Mouse (Mus musculus) small intestine, adult 2 months (tissue): ENCODE results near the gene Supt20. TPM values are rescaled to one million over a fixed set of nuclear protein-coding genes. Genes with fewer than 3 reads are reported as not detected.
"Not testable (repeated sequence)": the region's sequence is repeated elsewhere in the genome, so short reads cannot be mapped to it uniquely, and the experiment has no call there.

Experiments used
- H3K27ac ChIP-seq: fragments of 200-500 bp; 2 replicates; pipeline ENCODE4 v1.5.1; 2012; ENCODE audit warnings: low read depth, low read length, control low read depth, inconsistent platforms; ENCODE audit not compliant: insufficient read depth
- H3K27me3 ChIP-seq: fragments of 200-500 bp; 2 replicates; pipeline ENCODE4 v1.6.1; 2012; ENCODE audit warnings: mild to moderate bottlenecking, moderate library complexity, low read length, inconsistent platforms; ENCODE audit not compliant: control insufficient read depth, insufficient read depth
- H3K36me3 ChIP-seq: fragments of 200-500 bp; 2 replicates; pipeline ENCODE4 v1.6.1; 2012; ENCODE audit warnings: mild to moderate bottlenecking, low read length, control low read depth, inconsistent platforms; ENCODE audit not compliant: control insufficient read depth, insufficient read depth
- H3K4me1 ChIP-seq: fragments of 200-500 bp; 2 replicates; pipeline ENCODE4 v1.6.1; 2012; ENCODE audit warnings: low read length, inconsistent platforms, mixed read lengths; ENCODE audit not compliant: control insufficient read depth, insufficient read depth, insufficient read length
- H3K4me3 ChIP-seq: fragments of 200-500 bp; 2 replicates; pipeline ENCODE4 v1.5.1; 2012; ENCODE audit warnings: low read depth, mild to moderate bottlenecking, control low read depth, inconsistent platforms, low read length, moderate library complexity
- CTCF ChIP-seq: fragments of 200-500 bp; IDR thresholded peaks from 2 replicates; pipeline ENCODE4 v1.5.1; 2012; ENCODE audit warnings: low read depth, mild to moderate bottlenecking, control low read depth, inconsistent platforms, low read length, moderate library complexity, mixed read lengths; ENCODE audit not compliant: insufficient replicate concordance, insufficient read length; ENCODE audit errors: extremely low read depth
- POLR2A ChIP-seq: fragments of 200-500 bp; IDR thresholded peaks from 2 replicates; pipeline ENCODE4 v1.6.1; 2012; ENCODE audit warnings: low read depth, mild to moderate bottlenecking, control low read depth, inconsistent platforms, low read length, moderate library complexity
- WGBS: fragments of 180-500 bp; shearing (Covaris S2); methylation state at CpG from one replicate; pipeline ENCODE4 v1.1.7; 2018; 5-methylcytosine and 5-hydroxymethylcytosine counted together
- polyA plus RNA-seq: library from polyadenylated mRNA; depleted of rRNA; stranded (reverse); fragments of >200 nt; gene quantifications from 2 replicates; pipeline ENCODE4 v1.2.3, GENCODE M21; 2012

Supt20 gene
- polyA plus RNA-seq, 1 experiment = 31.3 TPM

DNA sequence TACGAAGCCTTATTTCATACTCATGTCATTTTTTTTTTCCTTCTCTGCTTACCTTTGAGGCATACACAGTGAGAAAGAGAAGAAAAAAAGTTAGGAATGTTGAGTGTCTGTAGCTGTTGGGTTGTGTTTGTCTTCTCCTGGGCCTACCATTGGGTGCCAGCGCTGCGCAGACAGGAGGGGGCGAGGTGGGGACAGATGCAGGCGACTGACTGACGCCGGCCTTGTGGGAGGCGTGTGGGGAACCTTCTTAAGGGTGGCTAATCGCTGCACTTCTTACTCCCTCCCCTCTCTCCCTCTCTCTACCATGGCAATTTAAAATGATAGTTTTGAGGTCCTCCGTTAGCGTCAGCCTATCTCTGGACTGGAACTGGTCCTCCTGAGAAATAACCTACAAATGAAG is 63.5 kb downstream of the Supt20 start:
- H3K4me1 ChIP-seq = peaks cover 3% of the 10 kb centered on the region
- H3K27ac ChIP-seq = peak overlapping the region; percentile 32; the same call in 1 of the 2 replicates
- no peaks in the 10 kb centered on the region; the same call in none of the 2 replicates for H3K27me3 ChIP-seq
- H3K36me3 ChIP-seq = no peaks in the 10 kb centered on the region
- H3K4me3 ChIP-seq = peak overlapping the region; percentile 71
- TF ChIP-seq POLR2A (no peak), CTCF (no peak)
- WGBS = under 1% methylated on average over 11 of the region's 11 CpGs

DNA sequence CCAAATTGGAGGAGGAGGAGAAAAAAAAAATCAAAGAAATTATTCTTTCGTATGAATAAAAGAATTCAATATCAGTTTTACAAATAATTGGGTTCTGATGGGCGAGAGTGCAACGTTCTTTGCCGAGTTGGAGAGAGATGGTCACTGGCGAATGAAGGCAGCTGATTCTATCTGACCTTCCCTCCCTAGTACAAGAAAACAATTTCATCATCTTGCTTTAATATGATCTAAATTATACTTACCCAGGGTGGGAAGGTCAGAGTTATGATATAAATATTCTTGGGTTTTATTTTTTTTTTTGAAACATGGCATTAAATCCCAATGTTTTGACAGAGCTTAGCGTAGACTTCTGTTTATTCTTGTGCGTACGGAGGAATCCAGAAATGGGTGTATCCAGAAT is 64.8 kb downstream of the Supt20 start:
- no peak for TF ChIP-seq POLR2A
- TF ChIP-seq CTCF = no peak
- WGBS = 73% methylated on average over 8 of the region's 8 CpGs

DNA sequence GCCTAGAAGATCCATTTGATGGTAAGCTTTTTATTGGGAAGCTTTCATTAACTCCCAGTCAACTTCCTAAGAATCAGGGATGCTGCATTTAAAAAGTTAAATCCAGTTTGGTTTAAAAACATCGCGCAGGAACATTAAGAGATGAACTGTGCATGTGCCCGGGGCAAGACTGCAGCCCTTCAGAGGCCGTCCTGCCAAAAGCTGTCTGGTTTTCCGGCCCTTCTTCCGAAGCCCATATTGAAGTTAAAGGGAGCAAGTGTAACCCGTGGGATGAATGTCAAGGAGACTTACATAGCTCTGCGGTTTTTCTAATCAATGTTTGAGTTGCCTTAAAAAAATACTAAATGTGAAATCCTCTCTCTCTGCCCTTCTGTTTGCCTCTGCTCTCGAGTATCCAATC is 66.6 kb downstream of the Supt20 start:
- H3K36me3 ChIP-seq = no peaks in the 10 kb centered on the region
- TF ChIP-seq POLR2A = no peak
- no peak for TF ChIP-seq CTCF
- H3K27me3 ChIP-seq = no peaks in the 10 kb centered on the region; the same call in none of the 2 replicates
- 76% methylated on average over 9 of the region's 9 CpGs for WGBS
- H3K4me1 ChIP-seq = peaks cover 3% of the 10 kb centered on the region
- no peak overlapping the region for H3K27ac ChIP-seq
- H3K4me3 ChIP-seq = no peak overlapping the region

More for the DNA sequence above, 64.8 kb downstream of the Supt20 start:
- Histone ChIP-seq H3K4me3 (no peak overlapping the region), H3K27me3 (no peaks in the 10 kb centered on the region; the same call in none of the 2 replicates), H3K36me3 (no peaks in the 10 kb centered on the region), H3K4me1 (peaks cover 3% of the 10 kb centered on the region), H3K27ac (no peak overlapping the region)

DNA sequence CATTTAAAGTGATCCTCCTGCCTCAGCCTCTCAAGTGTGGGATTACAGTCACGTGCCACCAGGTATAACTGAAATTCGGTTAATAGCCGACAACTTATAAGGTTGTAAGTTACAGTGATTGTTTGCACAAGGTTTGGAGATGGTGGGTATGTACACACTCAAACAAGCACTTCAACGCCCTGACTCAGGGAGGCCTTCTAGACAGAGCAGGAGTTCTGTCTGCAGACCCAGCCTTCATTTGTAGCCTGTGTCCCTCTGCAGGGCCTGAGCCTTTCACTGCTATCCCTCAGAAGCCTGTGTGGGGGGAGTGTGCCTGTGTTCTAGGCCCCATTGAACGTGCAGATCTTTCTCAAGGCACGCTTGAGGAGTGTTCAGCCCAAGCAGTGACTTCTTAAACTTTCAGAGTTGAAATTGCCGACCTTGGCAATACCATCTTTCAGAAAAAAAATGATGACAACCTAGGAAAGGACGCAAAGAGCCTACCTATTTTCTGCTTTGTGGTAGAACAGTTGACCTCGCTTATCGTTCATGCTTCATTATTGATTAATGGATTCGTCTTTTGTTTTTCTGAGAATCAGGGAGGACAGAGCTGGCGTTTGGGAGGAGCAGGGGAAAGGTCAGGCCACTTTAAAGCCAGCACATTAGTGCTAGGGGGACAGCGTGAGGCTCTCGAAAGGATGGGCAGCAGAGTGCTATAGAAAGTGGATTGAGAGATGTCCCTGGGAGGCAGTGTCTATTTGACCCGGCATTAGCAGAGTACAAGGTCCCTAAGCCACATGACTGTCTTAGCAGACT is 67.9 kb downstream of the Supt20 start:
- 63% methylated on average over 15 of the region's 15 CpGs for WGBS
- no peaks in the 10 kb centered on the region for H3K36me3 ChIP-seq
- H3K4me1 ChIP-seq = peaks cover 3% of the 10 kb centered on the region
- H3K27ac ChIP-seq = no peak overlapping the region
- H3K27me3 ChIP-seq = no peaks in the 10 kb centered on the region; the same call in 1 of the 2 replicates
- no peak overlapping the region for H3K4me3 ChIP-seq
- TF ChIP-seq POLR2A (no peak), CTCF (no peak)

DNA sequence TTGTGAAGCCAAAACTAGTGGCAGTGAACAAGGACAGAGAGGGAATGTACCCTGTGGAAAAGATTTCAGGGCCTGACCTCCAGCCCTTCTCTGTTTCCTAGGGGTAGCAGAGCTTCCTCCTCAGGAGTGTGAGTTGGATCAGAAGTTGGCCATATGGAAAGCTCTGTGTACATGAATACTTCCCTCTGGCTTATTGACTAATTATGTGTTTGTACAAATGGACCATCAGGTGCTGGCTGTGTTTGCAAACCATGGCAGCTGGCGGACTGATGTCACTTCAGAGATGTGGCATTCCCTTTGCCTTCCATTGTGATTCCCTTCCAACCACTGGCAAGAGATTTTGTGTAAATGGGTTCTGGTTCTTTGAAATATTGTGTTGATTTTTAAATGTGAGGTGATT is 68.7 kb downstream of the Supt20 start:
- no peaks in the 10 kb centered on the region for H3K4me1 ChIP-seq
- TF ChIP-seq POLR2A = no peak
- no peak for TF ChIP-seq CTCF

DNA sequence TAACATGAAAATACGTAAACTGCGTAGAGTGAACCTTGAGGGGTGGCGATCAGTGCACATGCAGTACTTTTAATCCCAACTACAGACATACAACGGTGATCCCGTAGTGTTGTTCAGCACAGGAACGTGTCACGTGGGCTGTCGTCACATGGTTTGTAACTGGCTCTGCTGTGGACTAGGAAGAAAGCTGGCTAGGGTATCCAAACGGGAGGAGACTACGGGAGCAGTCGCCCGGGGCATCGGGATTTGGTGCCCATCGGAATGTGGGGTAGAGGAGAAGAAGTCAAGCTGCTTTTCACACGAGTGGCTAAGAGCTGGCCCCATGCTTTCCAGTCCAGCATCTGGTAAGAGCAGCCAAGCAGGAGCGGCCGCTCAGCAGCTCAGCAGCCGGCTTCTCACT is 71.8 kb downstream of the Supt20 start:
- Histone ChIP-seq H3K36me3 (no peaks in the 10 kb centered on the region), H3K4me3 (peak overlapping the region; percentile 44), H3K27me3 (no peaks in the 10 kb centered on the region), H3K4me1 (no peaks in the 10 kb centered on the region), H3K27ac (no peak overlapping the region)
- TF ChIP-seq POLR2A (no peak), CTCF (no peak)
- WGBS = 76% methylated on average over 18 of the region's 18 CpGs

More for the DNA sequence above, 68.7 kb downstream of the Supt20 start:
- no peak overlapping the region for H3K4me3 ChIP-seq
- H3K27ac ChIP-seq = no peak overlapping the region
- no peaks in the 10 kb centered on the region for H3K27me3 ChIP-seq
- no peaks in the 10 kb centered on the region for H3K36me3 ChIP-seq
- 77% methylated on average over 1 of the region's 1 CpGs for WGBS

DNA sequence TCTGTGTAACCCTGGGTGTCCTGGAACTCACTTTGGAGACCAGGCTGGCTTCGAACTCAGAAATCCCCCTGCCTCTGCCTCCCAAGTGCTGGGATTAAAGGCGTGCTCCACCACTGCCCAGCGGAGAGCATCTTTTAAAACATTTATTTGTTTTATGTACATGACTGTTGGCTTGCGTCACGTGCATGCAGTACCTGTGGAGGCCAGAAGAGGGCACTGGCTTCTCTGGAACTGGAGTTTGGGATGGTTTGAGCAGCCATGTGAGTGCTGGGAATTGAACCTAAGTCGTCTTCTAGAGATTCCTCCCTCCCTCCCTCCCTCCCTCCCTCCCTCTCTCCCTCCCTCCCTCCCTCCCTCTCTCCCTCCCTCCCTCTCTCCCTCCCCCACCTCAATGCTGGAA is 72.9 kb downstream of the Supt20 start:
- H3K27me3 ChIP-seq, H3K36me3 ChIP-seq, H3K4me1 ChIP-seq, H3K4me3 ChIP-seq, H3K27ac ChIP-seq: not testable (repeated sequence)
- 94% methylated on average over 6 of the region's 6 CpGs for WGBS
